Mouse (Mus musculus): ENCODE results near the gene Tnr. TPM values are rescaled to one million over a fixed set of nuclear protein-coding genes. Genes with fewer than 3 reads are reported as not detected.

Tnr gene
- polyA plus RNA-seq (2014; fragmentation: Illumina TruSeq; extraction: RNeasy Lipid Tissue Mini Kit (QIAGEN cat#74804); ENCODE audit: low read depth, low replicate concordance) = 0.03 TPM

GRCm38 (mm10) chr1:159523578-159523977, at the start of gene Tnr:
Tnr (plus strand) TSS chr1:159523769.

